Comparison of ENCODE assay signal across 8 mouse cellular contexts in the genomic region with DNA sequence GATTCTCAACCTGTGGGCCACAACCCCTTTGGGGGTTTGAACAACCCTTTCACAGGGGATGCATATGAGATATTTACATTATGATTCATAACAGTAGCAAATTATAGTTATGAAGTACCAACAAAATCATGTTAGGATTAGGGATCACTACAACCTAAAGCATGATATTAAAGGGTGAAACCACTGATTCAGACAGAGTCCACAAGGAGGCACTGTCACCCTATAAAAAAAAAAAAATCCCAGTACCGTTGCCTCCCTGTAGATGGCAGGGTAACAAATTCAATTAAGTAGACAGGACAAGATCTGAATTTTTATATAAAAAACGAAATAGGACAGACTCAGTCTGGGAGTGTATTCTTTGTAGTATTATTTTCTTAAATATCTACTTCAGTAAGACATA. TPM values are rescaled to one million over a fixed set of nuclear protein-coding genes. Genes with fewer than 3 reads are reported as not detected.
DNase-seq lines count a peak whose midpoint lies in the region; ATAC-seq and TF ChIP-seq lines count a peak whose summit lies in the region.

No protein-coding gene starts in this region.

- peaks cover 30% of the 10 kb centered on the region; the same call in 1 of the 2 replicates for H3K36me3 ChIP-seq in forebrain, embryonic 14.5 days (ENCODE audit: control insufficient read depth, insufficient read depth, low read length)
- H3K36me3 ChIP-seq in kidney, embryonic 15.5 days: 0 out of 2 replicates have a peak, but pooled peaks cover 3% of the 10 kb centered on the region
- peaks cover 39% of the 10 kb centered on the region for H3K36me3 ChIP-seq in midbrain, embryonic 14.5 days (ENCODE audit: control insufficient read depth, insufficient read depth, low read length)

- peak; percentile 62; the same call in 1 of the 2 replicates for TF ChIP-seq CTCF in brain, embryonic 14.5 days (IDR thresholded peaks at IDR 0.05; ENCODE audit: borderline replicate concordance, extremely low read depth, insufficient read depth, insufficient read length)

- no peak overlapping the region for H3K4me3 ChIP-seq in forebrain, embryonic 14.5 days (ENCODE audit: low read depth, low read length)
- H3K4me3 ChIP-seq in kidney, embryonic 15.5 days (replicated peaks): no peak overlapping the region
- no peak overlapping the region for H3K4me3 ChIP-seq in midbrain, embryonic 14.5 days (replicated peaks; ENCODE audit: low read depth, low read length)

- no peak overlapping the region for H3K9ac ChIP-seq in forebrain, embryonic 14.5 days (ENCODE audit: low read length)
- H3K9ac ChIP-seq in kidney, embryonic 15.5 days: no peak overlapping the region
- no peak overlapping the region for H3K9ac ChIP-seq in midbrain, embryonic 14.5 days (replicated peaks; ENCODE audit: low read length)

- peak; percentile 74 for ATAC-seq in forebrain, embryonic 14.5 days
- 0 out of 2 replicates have a peak, but pooled peaks have one; percentile 36 for ATAC-seq in kidney, embryonic 15.5 days (replicated peaks; ENCODE audit: low FRiP score)
- ATAC-seq in midbrain, embryonic 14.5 days (ENCODE audit: low FRiP score, low TSS enrichment): peak; percentile 64; the same call in 1 of the 2 replicates

- DNase-seq in adrenal gland, postnatal 14 days: peak; percentile 45
- DNase-seq in adrenal gland, postnatal 4 days (ENCODE audit: low spot score in 2 of 2): no peak
- peak; percentile 86 for DNase-seq in 3T3-L1 (ENCODE audit: low read depth, low spot score)
- DNase-seq in brain, embryonic 14.5 days (ENCODE audit: low read depth): peak; percentile 86
- peak; percentile 83 for DNase-seq in forebrain, embryonic 14.5 days (ENCODE audit: low spot score)
- DNase-seq in midbrain, embryonic 14.5 days: peak; percentile 85
- no peak for DNase-seq in urinary bladder, postnatal 4 days (ENCODE audit: low spot score in 2 of 2)

- no peaks in the 10 kb centered on the region for H3K4me1 ChIP-seq in forebrain, embryonic 14.5 days (ENCODE audit: control insufficient read depth, insufficient read depth, low read length)
- H3K4me1 ChIP-seq in kidney, embryonic 15.5 days: no peaks in the 10 kb centered on the region
- H3K4me1 ChIP-seq in midbrain, embryonic 14.5 days (ENCODE audit: control insufficient read depth, insufficient read depth, low read length): no peaks in the 10 kb centered on the region

- no peaks in the 10 kb centered on the region for H3K9me3 ChIP-seq in forebrain, embryonic 14.5 days (replicated peaks; ENCODE audit: control insufficient read depth, low read length)
- no peaks in the 10 kb centered on the region for H3K9me3 ChIP-seq in kidney, embryonic 15.5 days (replicated peaks)
- no peaks in the 10 kb centered on the region for H3K9me3 ChIP-seq in midbrain, embryonic 14.5 days (ENCODE audit: control insufficient read depth, low read length)

- TF ChIP-seq POLR2A in brain, embryonic 14.5 days (IDR thresholded peaks at IDR 0.05; ENCODE audit: borderline replicate concordance, extremely low read depth, insufficient read depth, insufficient read length, poor library complexity, severe bottlenecking): no peak

- H3K27me3 ChIP-seq in forebrain, embryonic 14.5 days (replicated peaks; ENCODE audit: control insufficient read depth, insufficient read depth, low read length): no peaks in the 10 kb centered on the region
- no peaks in the 10 kb centered on the region for H3K27me3 ChIP-seq in kidney, embryonic 15.5 days
- no peaks in the 10 kb centered on the region for H3K27me3 ChIP-seq in midbrain, embryonic 14.5 days (ENCODE audit: control insufficient read depth, insufficient read depth, low read length)

- 8% methylated on average over 2 of the region's 2 CpGs for WGBS in forebrain, embryonic 14.5 days
- WGBS in kidney, embryonic 15.5 days: 8% methylated on average over 2 of the region's 2 CpGs
- 5% methylated on average over 2 of the region's 2 CpGs for WGBS in midbrain, embryonic 14.5 days

- H3K27ac ChIP-seq in forebrain, embryonic 14.5 days (ENCODE audit: low read depth, low read length): no peak overlapping the region
- no peak overlapping the region for H3K27ac ChIP-seq in kidney, embryonic 15.5 days
- H3K27ac ChIP-seq in midbrain, embryonic 14.5 days (replicated peaks; ENCODE audit: low read depth, low read length): no peak overlapping the region

- H3K4me2 ChIP-seq in forebrain, embryonic 14.5 days (ENCODE audit: low read length): no peak overlapping the region
- H3K4me2 ChIP-seq in kidney, embryonic 15.5 days: no peak overlapping the region
- no peak overlapping the region for H3K4me2 ChIP-seq in midbrain, embryonic 14.5 days (ENCODE audit: low read length)

RNA-seq across cellular contexts. Expression of a gene that starts 17.2 kb away (rescaled TPM):
- total RNA-seq in adrenal gland, postnatal 14 days (2021): 102 and 113 TPM in 2 replicates
- total RNA-seq in adrenal gland, postnatal 4 days (2021): 100 to 1,000 TPM; 140 to 148 TPM
- polyA plus RNA-seq in brain, embryonic 14.5 days (2012; rRNA removed): 54.3 and 85.8 TPM in 2 replicates
- 107 and 112 TPM in 2 replicates for polyA plus RNA-seq in forebrain, embryonic 14.5 days (2014; fragmentation: Nextera tagmentation; extraction: Ambion mirVana)
- polyA plus RNA-seq in kidney, embryonic 15.5 days (2015; fragmentation: Nextera tagmentation; extraction: Ambion mirVana): 109 and 113 TPM in 2 replicates
- 46.2 and 70.8 TPM in 2 replicates for polyA plus RNA-seq in midbrain, embryonic 14.5 days (2014; fragmentation: Nextera tagmentation; extraction: Ambion mirVana)

Comparison
In these comparisons a context has a peak if more than half of its experiments do, and no peak if none do; other contexts are left out.
1. DNase-seq: peak in adrenal gland, postnatal 14 days (single experiment), 3T3-L1 (single experiment), brain, embryonic 14.5 days (single experiment), forebrain, embryonic 14.5 days (single experiment) and midbrain, embryonic 14.5 days (single experiment); none in adrenal gland, postnatal 4 days (0 of 2) and urinary bladder, postnatal 4 days (0 of 2).
2. Peak in every context shown above with its lines, with median percentiles within 50 percentile points of each other: ATAC-seq.